Mouse (Mus musculus) CH12.LX (cell line): ENCODE measurements around the gene Igfbp5. TPM values are rescaled to one million over a fixed set of nuclear protein-coding genes. Genes with fewer than 3 reads are reported as not detected.
A peak's percentile ranks its signal among the peaks of the same experiment; 100 is the strongest.

Experiments
- DNase-seq: peaks from one replicate; pipeline ENCODE4 v3.0.0-alpha.2; 2013; ENCODE audit errors: extremely low read depth
- H3K27ac ChIP-seq: 2 replicates; pipeline ENCODE4 v1.5.1; 2012; ENCODE audit warnings: low read depth, mild to moderate bottlenecking, control low read depth, moderate library complexity; ENCODE audit not compliant: insufficient read depth
- H3K27me3 ChIP-seq: replicated peaks from 2 replicates; pipeline ENCODE3; 2012; ENCODE audit warnings: inconsistent platforms
- H3K36me3 ChIP-seq, 2 experiments: replicated peaks in 1 of 2; 2 replicates each; pipeline versions ENCODE3 to v1.6.1; 2012; ENCODE audit warnings: inconsistent platforms in 1 of 2, low read length in 1 of 2, mild to moderate bottlenecking in 1 of 2, mixed read lengths in 1 of 2, moderate library complexity in 1 of 2; ENCODE audit not compliant: control insufficient read depth in 1 of 2, insufficient read depth in 1 of 2
- H3K4me1 ChIP-seq, 2 experiments: 2 replicates each; pipeline ENCODE4 v1.6.1; 2012; ENCODE audit warnings: inconsistent platforms in 1 of 2, moderate library complexity in 1 of 2; ENCODE audit not compliant: insufficient read depth in 2 of 2, control insufficient read depth in 1 of 2
- H3K4me2 ChIP-seq: 2 replicates; pipeline ENCODE4 v1.6.1; 2012; ENCODE audit warnings: low read depth, mild to moderate bottlenecking, control low read depth; ENCODE audit not compliant: poor library complexity, insufficient read depth, severe bottlenecking
- H3K4me3 ChIP-seq, 3 experiments: fragments of 150-350 bp in 1 of 3; sonication (generic) in 1 of 3; replicated peaks in 1 of 3; 2 replicates each; pipeline versions ENCODE3 to v1.5.1; 2011 to 2012; ENCODE audit warnings: low read depth in 2 of 3, low read length in 2 of 3, mild to moderate bottlenecking in 2 of 3, moderate library complexity in 2 of 3, control low read depth in 1 of 3, improper control_type of control experiment in 1 of 3, inconsistent platforms in 1 of 3, mixed read lengths in 1 of 3; ENCODE audit not compliant: poor library complexity in 1 of 3
- H3K79me2 ChIP-seq: replicated peaks from 2 replicates; pipeline ENCODE4 v1.6.1; 2012; ENCODE audit warnings: mild to moderate bottlenecking, moderate library complexity; ENCODE audit not compliant: control insufficient read depth, poor library complexity, insufficient read depth, severe bottlenecking; ENCODE audit errors: extremely low read depth
- H3K9ac ChIP-seq: 2 replicates; pipeline ENCODE4 v1.6.1; 2012; ENCODE audit warnings: low read depth, mild to moderate bottlenecking, control low read depth, moderate library complexity; ENCODE audit not compliant: insufficient read depth
- H3K9me3 ChIP-seq: replicated peaks from 2 replicates; pipeline ENCODE3; 2012; ENCODE audit warnings: low read length, inconsistent platforms, mixed read lengths
- ELF1 ChIP-seq: IDR thresholded peaks from 2 replicates; pipeline ENCODE4 v1.6.1; 2014; ENCODE audit warnings: low read depth, mild to moderate bottlenecking, inconsistent platforms, low read length, improper control_type of control experiment
- ETS1 ChIP-seq: conservative IDR thresholded peaks from 2 replicates; pipeline ENCODE4 v1.6.1; 2012; ENCODE audit warnings: low read depth, mild to moderate bottlenecking, inconsistent platforms, low read length, improper control_type of control experiment, moderate library complexity
- MAFK ChIP-seq: IDR thresholded peaks from 2 replicates; pipeline ENCODE4 v1.6.1; 2011; ENCODE audit warnings: low read length, improper control_type of control experiment; ENCODE audit not compliant: insufficient replicate concordance
- MAZ ChIP-seq: IDR thresholded peaks from 2 replicates; pipeline ENCODE4 v1.6.1; 2012; ENCODE audit warnings: low read depth, mild to moderate bottlenecking, inconsistent platforms, low read length, improper control_type of control experiment, moderate library complexity
- MXI1 ChIP-seq: IDR thresholded peaks from 2 replicates; pipeline ENCODE4 v1.6.1; 2011; ENCODE audit warnings: mild to moderate bottlenecking, low read depth, low read length, improper control_type of control experiment
- MYC ChIP-seq: IDR thresholded peaks from 2 replicates; pipeline ENCODE4 v1.6.1; 2011; ENCODE audit warnings: low read depth, mild to moderate bottlenecking, improper control_type of control experiment, low read length
- UBTF ChIP-seq: IDR thresholded peaks from 2 replicates; pipeline ENCODE4 v1.6.1; 2012; ENCODE audit warnings: low read depth, mild to moderate bottlenecking, inconsistent platforms, low read length, improper control_type of control experiment, moderate library complexity
- dilution Hi-C: fragments of 300-500 bp; cut with MboI; formaldehyde crosslinking; loops from 2 replicates; pipeline ENCODE4 v1.14.3; 2020; ENCODE audit warnings: low sequenced_read_pairs; ENCODE audit not compliant: extremely low pct_unique_long_range_greater_than_20kb, extremely low pct_ligation_motif_present
- in situ Hi-C: fragments of 300-500 bp; cut with MboI; formaldehyde crosslinking; loops from 3 replicates; pipeline ENCODE4 v1.14.3; 2019; ENCODE audit warnings: low sequenced_read_pairs, low pct_ligation_motif_present, low pct_unique_long_range_greater_than_20kb, mixed read lengths
- polyA plus RNA-seq: library from polyadenylated mRNA; unstranded; fragments of >175 nt; gene quantifications from 2 replicates; pipeline ENCODE4 v1.2.1, GENCODE M21; 2012; ENCODE audit warnings: low read depth; ENCODE audit not compliant: insufficient read length
- total RNA-seq, 2 experiments: library from RNA; depleted of rRNA; stranded (reverse); fragments of 300-350 nt in 1 of 2; fragments of >200 nt in 1 of 2; gene quantifications; 2 replicates each; pipeline ENCODE4 v1.2.3; 2012 to 2014

The Igfbp5 gene
- total and polyA plus RNA-seq, 3 experiments: 0.08 to 0.09 TPM; not detected in 1

GRCm38 (mm10) chr1:72873511-72874286, 985 bp downstream of the Igfbp5 start:
- no peaks in the 10 kb centered on the region for H3K79me2 ChIP-seq
- peak overlapping the region in 1 of 3 experiments; percentile 4 for H3K4me3 ChIP-seq
- H3K4me2 ChIP-seq: peak overlapping the region; percentile 94
- H3K36me3 ChIP-seq: no peaks in the 10 kb centered on the region
- in situ Hi-C loops (loop anchor here (10.0 to 25.0 kb wide), 3 partner anchors 286 to 981 kb away; partner anchors contain the start of gene Smarcal1), dilution Hi-C loops (no loop called here)
- H3K27ac ChIP-seq: no peak overlapping the region
- no peak for DNase-seq
- TF ChIP-seq MAFK (no peak), MXI1 (peak; percentile 67; the same call in 1 of the 2 replicates), UBTF (peak; percentile 92), MAZ (0 out of 2 replicates have a peak, but pooled peaks have one; percentile 15)
- H3K27me3 ChIP-seq: peaks cover 53% of the 10 kb centered on the region
- no peak overlapping the region for H3K9ac ChIP-seq
- H3K9me3 ChIP-seq: no peaks in the 10 kb centered on the region
- peaks cover 11 to 47% of the 10 kb centered on the region in 2 experiments for H3K4me1 ChIP-seq

GRCm38 (mm10) chr1:72873078-72873477, 1.6 kb downstream of the Igfbp5 start:
- Histone ChIP-seq H3K9me3 (no peaks in the 10 kb centered on the region), H3K9ac (no peak overlapping the region), H3K27me3 (peaks cover 51% of the 10 kb centered on the region), H3K79me2 (no peaks in the 10 kb centered on the region), H3K27ac (no peak overlapping the region), H3K4me2 (peak overlapping the region; percentile 94), H3K4me1 (peaks cover 11 to 50% of the 10 kb centered on the region in 2 experiments), H3K4me3 (peak overlapping the region in 2 of 3 experiments; percentile 6 to 11), H3K36me3 (no peaks in the 10 kb centered on the region)
- DNase-seq: no peak
- no peak for TF ChIP-seq ETS1
- dilution Hi-C loops (no loop called here), in situ Hi-C loops (loop anchor here (10.0 to 25.0 kb wide), 3 partner anchors 286 to 982 kb away; partner anchors contain the start of gene Smarcal1)

GRCm38 (mm10) chr1:72872521-72872920, 2.2 kb downstream of the Igfbp5 start:
- peak overlapping the region in 2 of 3 experiments; percentile 6 to 11 for H3K4me3 ChIP-seq
- H3K4me2 ChIP-seq: peak overlapping the region; percentile 94
- dilution Hi-C loops: no loop called here

More at GRCm38 (mm10) chr1:72872521-72872920, 2.2 kb downstream of the Igfbp5 start:
- TF ChIP-seq ELF1: peak; percentile 62; the same call in 1 of the 2 replicates
- no peak for TF ChIP-seq MYC
- Histone ChIP-seq H3K27me3 (peaks cover 49% of the 10 kb centered on the region), H3K27ac (no peak overlapping the region), H3K79me2 (no peaks in the 10 kb centered on the region), H3K36me3 (no peaks in the 10 kb centered on the region), H3K4me1 (peaks cover 12 to 54% of the 10 kb centered on the region in 2 experiments), H3K9me3 (no peaks in the 10 kb centered on the region), H3K9ac (no peak overlapping the region)
- in situ Hi-C loops: loop anchor here (10.0 to 25.0 kb wide), 3 partner anchors 285 to 982 kb away; partner anchors contain the start of gene Smarcal1
- peak; percentile 90 for DNase-seq
